8 mouse cellular contexts compared by ENCODE assay signal in genomic region chr5:100035950-100036349, GRCm38 (mm10). TPM values are rescaled to one million over a fixed set of nuclear protein-coding genes. Genes with fewer than 3 reads are reported as not detected.
DNase-seq lines count a peak whose midpoint lies in the region; ATAC-seq and TF ChIP-seq lines count a peak whose summit lies in the region.

No protein-coding gene starts in this region.

- peaks cover 15% of the 10 kb centered on the region for H3K4me1 ChIP-seq in neural tube, embryonic 11.5 days (ENCODE audit: control insufficient read depth, insufficient read depth, low read length)
- H3K4me1 ChIP-seq in limb, embryonic 13.5 days, result peaks cover 28% of the 10 kb centered on the region
- 0 out of 2 replicates have a peak, but pooled peaks cover 2% of the 10 kb centered on the region for H3K4me1 ChIP-seq in stomach, postnatal 0 days (replicated peaks; ENCODE audit: control insufficient read depth, insufficient read depth)

- DNase-seq in cerebellum, adult 9-11 months, result peak; percentile 17
- DNase-seq in cerebellum, adult 18-20 months, result no peak
- no peak for DNase-seq in neural tube, embryonic 11.5 days (ENCODE audit: low spot score)
- DNase-seq in neural tube, embryonic 10.5 days (ENCODE audit: extremely low spot score, low spot score), result no peak
- DNase-seq in stomach, postnatal 0 days (ENCODE audit: low spot score), result peak; percentile 60
- no peak for DNase-seq in thymus, adult 18-20 months

- no peak for TF ChIP-seq EP300 in stomach, postnatal 0 days (optimal IDR thresholded peaks at IDR 0.05)

- H3K9ac ChIP-seq in neural tube, embryonic 11.5 days (ENCODE audit: low read length), result no peak overlapping the region
- no peak overlapping the region for H3K9ac ChIP-seq in limb, embryonic 13.5 days
- H3K9ac ChIP-seq in stomach, postnatal 0 days (ENCODE audit: low read length), result no peak overlapping the region

- TF ChIP-seq CTCF in stomach, postnatal 0 days (IDR thresholded peaks at IDR 0.05; ENCODE audit: low read depth), result peak; percentile 63

- peaks cover 12% of the 10 kb centered on the region for H3K36me3 ChIP-seq in neural tube, embryonic 11.5 days (ENCODE audit: control insufficient read depth, insufficient read depth, low read length)
- peaks cover 52% of the 10 kb centered on the region for H3K36me3 ChIP-seq in limb, embryonic 13.5 days
- H3K36me3 ChIP-seq in stomach, postnatal 0 days (ENCODE audit: control insufficient read depth, insufficient read depth, low read length), result peaks cover 7% of the 10 kb centered on the region; the same call in 1 of the 2 replicates

- no peak overlapping the region for H3K27ac ChIP-seq in neural tube, embryonic 11.5 days (ENCODE audit: low read depth, low read length)
- H3K27ac ChIP-seq in limb, embryonic 13.5 days, result no peak overlapping the region
- H3K27ac ChIP-seq in stomach, postnatal 0 days (replicated peaks), result no peak overlapping the region

- peak overlapping the region; percentile 100; the same call in 1 of the 2 replicates for H3K4me3 ChIP-seq in neural tube, embryonic 11.5 days (ENCODE audit: low read depth, low read length)
- H3K4me3 ChIP-seq in limb, embryonic 13.5 days, result peak overlapping the region; percentile 96
- peak overlapping the region; percentile 94; the same call in 1 of the 2 replicates for H3K4me3 ChIP-seq in stomach, postnatal 0 days (ENCODE audit: low read depth, low read length)

- peak overlapping the region; percentile 96; the same call in 1 of the 2 replicates for H3K4me2 ChIP-seq in neural tube, embryonic 11.5 days (ENCODE audit: low read depth)
- peak overlapping the region; percentile 92 for H3K4me2 ChIP-seq in limb, embryonic 13.5 days (replicated peaks)
- no peak overlapping the region for H3K4me2 ChIP-seq in stomach, postnatal 0 days (replicated peaks; ENCODE audit: low read depth)

- H3K27me3 ChIP-seq in neural tube, embryonic 11.5 days (ENCODE audit: control insufficient read depth, insufficient read depth, low read length), result no peaks in the 10 kb centered on the region
- no peaks in the 10 kb centered on the region for H3K27me3 ChIP-seq in limb, embryonic 13.5 days
- no peaks in the 10 kb centered on the region for H3K27me3 ChIP-seq in stomach, postnatal 0 days (ENCODE audit: control insufficient read depth, insufficient read depth, low read length)

- no peak for ATAC-seq in neural tube, embryonic 11.5 days (ENCODE audit: insufficient read depth, low FRiP score, low TSS enrichment)
- no peak for ATAC-seq in limb, embryonic 13.5 days (ENCODE audit: low FRiP score, low read depth)
- no peak for ATAC-seq in stomach, postnatal 0 days (ENCODE audit: low FRiP score, low TSS enrichment)
- ATAC-seq in granulocyte monocyte progenitor cell, adult 5-6 weeks (replicated peaks; ENCODE audit: poor library complexity, severe bottlenecking), result no peak

- H3K9me3 ChIP-seq in neural tube, embryonic 11.5 days (ENCODE audit: control insufficient read depth, low read length), result no peaks in the 10 kb centered on the region
- H3K9me3 ChIP-seq in limb, embryonic 13.5 days, result no peaks in the 10 kb centered on the region
- H3K9me3 ChIP-seq in stomach, postnatal 0 days (ENCODE audit: control insufficient read depth, low read length), result no peaks in the 10 kb centered on the region

- WGBS in neural tube, embryonic 11.5 days, result 60% methylated on average over 7 of the region's 7 CpGs
- 43% methylated on average over 7 of the region's 7 CpGs for WGBS in limb, embryonic 13.5 days
- WGBS in stomach, postnatal 0 days, result 20% methylated on average over 7 of the region's 7 CpGs

RNA-seq across cellular contexts. Expression of gene Hnrnpdl, which starts 3.5 kb away (rescaled TPM):
- polyA plus RNA-seq in neural tube, embryonic 11.5 days (2014; fragmentation: Nextera tagmentation; extraction: Ambion mirVana), result 271 and 289 TPM in 2 replicates
- polyA plus RNA-seq in limb, embryonic 13.5 days (2015; fragmentation: Nextera tagmentation; extraction: Ambion mirVana), result 218 and 231 TPM in 2 replicates
- polyA plus RNA-seq in stomach, postnatal 0 days (2015; fragmentation: Nextera tagmentation; extraction: Ambion mirVana), result 58.8 and 58.9 TPM in 2 replicates
- total RNA-seq in granulocyte monocyte progenitor cell, adult 5-6 weeks (2014; fragmentation: Nextera tagmentation), result 237 and 261 TPM in 2 replicates
- 423 and 495 TPM in 2 replicates for total RNA-seq in granulocyte monocyte progenitor cell, adult 5-6 weeks (2017)

RNA-seq across cellular contexts. Expression of gene Enoph1, which starts 3.8 kb away (rescaled TPM):
- 48.2 and 48.5 TPM in 2 replicates for polyA plus RNA-seq in neural tube, embryonic 11.5 days (2014; fragmentation: Nextera tagmentation; extraction: Ambion mirVana)
- 49.0 and 49.8 TPM in 2 replicates for polyA plus RNA-seq in limb, embryonic 13.5 days (2015; fragmentation: Nextera tagmentation; extraction: Ambion mirVana)
- 23.4 and 23.5 TPM in 2 replicates for polyA plus RNA-seq in stomach, postnatal 0 days (2015; fragmentation: Nextera tagmentation; extraction: Ambion mirVana)
- 37.1 and 58.1 TPM in 2 replicates for total RNA-seq in granulocyte monocyte progenitor cell, adult 5-6 weeks (2014; fragmentation: Nextera tagmentation)
- total RNA-seq in granulocyte monocyte progenitor cell, adult 5-6 weeks (2017), result 41.8 and 51.7 TPM in 2 replicates

RNA-seq across cellular contexts. Expression of gene 4930524J08Rik, which starts 57.1 kb away (rescaled TPM):
- 2.1 and 2.2 TPM in 2 replicates for polyA plus RNA-seq in neural tube, embryonic 11.5 days (2014; fragmentation: Nextera tagmentation; extraction: Ambion mirVana)
- polyA plus RNA-seq in limb, embryonic 13.5 days (2015; fragmentation: Nextera tagmentation; extraction: Ambion mirVana), result 1.8 and 3.3 TPM in 2 replicates
- polyA plus RNA-seq in stomach, postnatal 0 days (2015; fragmentation: Nextera tagmentation; extraction: Ambion mirVana), result 1.9 and 2.6 TPM in 2 replicates
- total RNA-seq in granulocyte monocyte progenitor cell, adult 5-6 weeks (2014; fragmentation: Nextera tagmentation), result 3.4 and 3.5 TPM in 2 replicates
- not detected in 2 replicates for total RNA-seq in granulocyte monocyte progenitor cell, adult 5-6 weeks (2017)

RNA-seq across cellular contexts. Expression of gene Hnrnpd, which starts 57.2 kb away (rescaled TPM):
- polyA plus RNA-seq in neural tube, embryonic 11.5 days (2014; fragmentation: Nextera tagmentation; extraction: Ambion mirVana), result 277 and 289 TPM in 2 replicates
- 213 and 222 TPM in 2 replicates for polyA plus RNA-seq in limb, embryonic 13.5 days (2015; fragmentation: Nextera tagmentation; extraction: Ambion mirVana)
- polyA plus RNA-seq in stomach, postnatal 0 days (2015; fragmentation: Nextera tagmentation; extraction: Ambion mirVana), result 53.5 and 61.4 TPM in 2 replicates
- 367 and 418 TPM in 2 replicates for total RNA-seq in granulocyte monocyte progenitor cell, adult 5-6 weeks (2014; fragmentation: Nextera tagmentation)
- 145 and 149 TPM in 2 replicates for total RNA-seq in granulocyte monocyte progenitor cell, adult 5-6 weeks (2017)

Comparison
In these comparisons a context has a peak if more than half of its experiments do, and no peak if none do; other contexts are left out.
1. DNase-seq: peak in cerebellum, adult 9-11 months (single experiment) and stomach, postnatal 0 days (single experiment); none in cerebellum, adult 18-20 months (0 of 2), neural tube, embryonic 11.5 days (single experiment), neural tube, embryonic 10.5 days (single experiment) and thymus, adult 18-20 months (0 of 2).
2. Peak in every context shown above with its lines, with median percentiles within 50 percentile points of each other: H3K4me3 ChIP-seq.